29 mouse cellular contexts compared by ENCODE assay signal in the genomic region with DNA sequence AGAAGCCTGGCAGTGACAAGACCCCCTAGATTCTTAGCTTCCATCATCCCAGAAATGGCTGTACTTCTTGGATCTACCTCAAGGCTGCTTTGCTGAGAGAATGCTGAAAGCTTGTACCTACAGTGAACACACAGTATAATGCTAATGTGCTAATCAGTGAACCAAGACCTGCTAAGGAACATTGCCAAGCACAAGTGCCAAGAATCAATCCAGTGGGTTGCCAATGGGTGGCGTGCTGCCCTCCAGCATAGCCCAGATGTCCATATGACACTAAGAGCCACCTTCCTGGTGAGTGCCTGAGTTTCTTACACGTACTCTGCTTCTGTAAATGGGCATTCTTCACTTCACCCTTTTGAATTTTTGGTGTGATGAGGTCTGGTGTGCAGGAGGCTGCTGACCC. TPM values are rescaled to one million over a fixed set of nuclear protein-coding genes. Genes with fewer than 3 reads are reported as not detected.
DNase-seq lines count a peak whose midpoint lies in the region; ATAC-seq and TF ChIP-seq lines count a peak whose summit lies in the region.
"Had no signal": no experiment of that assay in that cellular context is flagged by ENCODE, and none has a peak within 500 bp of the region (broad histone marks: within the 10 kb centered on the region; RNA-seq: fewer than 3 reads in every experiment).

No protein-coding gene starts in this region.

- H3K9ac ChIP-seq in forebrain, embryonic 16.5 days (replicated peaks; ENCODE audit: low read depth, low read length): no peak overlapping the region
- H3K9ac ChIP-seq in kidney, embryonic 14.5 days (ENCODE audit: low read depth, low read length): no peak overlapping the region
- H3K9ac ChIP-seq: embryonic facial prominence, embryonic 13.5 days; forebrain, embryonic 15.5 days; limb, embryonic 13.5 days; liver, embryonic 12.5 days; neural tube, embryonic 13.5 days had no signal

- TF ChIP-seq CTCF in brain, embryonic 14.5 days (IDR thresholded peaks at IDR 0.05; ENCODE audit: borderline replicate concordance, extremely low read depth, insufficient read depth, insufficient read length): no peak

- H3K4me3 ChIP-seq in forebrain, embryonic 16.5 days (replicated peaks; ENCODE audit: low read length): no peak overlapping the region
- no peak overlapping the region for H3K4me3 ChIP-seq in forebrain, embryonic 10.5 days
- no peak overlapping the region for H3K4me3 ChIP-seq in kidney, embryonic 14.5 days (ENCODE audit: low read length)
- H3K4me3 ChIP-seq: embryonic facial prominence, embryonic 13.5 days; erythroblast, embryonic 14.5 days; forebrain, embryonic 15.5 days; limb, embryonic 13.5 days; liver, embryonic 12.5 days; neural tube, embryonic 13.5 days had no signal

- H3K4me1 ChIP-seq in forebrain, embryonic 16.5 days (replicated peaks; ENCODE audit: control insufficient read depth, insufficient read depth, low read length): no peaks in the 10 kb centered on the region
- H3K4me1 ChIP-seq in forebrain, embryonic 10.5 days: no peaks in the 10 kb centered on the region
- no peaks in the 10 kb centered on the region for H3K4me1 ChIP-seq in kidney, embryonic 14.5 days (ENCODE audit: control insufficient read depth, insufficient read depth, low read length)
- H3K4me1 ChIP-seq: embryonic facial prominence, embryonic 13.5 days; forebrain, embryonic 15.5 days; limb, embryonic 13.5 days; neural tube, embryonic 13.5 days had no signal

- H3K9me3 ChIP-seq in forebrain, embryonic 16.5 days (ENCODE audit: control insufficient read depth, low read length): no peaks in the 10 kb centered on the region
- H3K9me3 ChIP-seq in forebrain, embryonic 10.5 days: peaks cover 37% of the 10 kb centered on the region
- peaks cover 8% of the 10 kb centered on the region; the same call in 1 of the 2 replicates for H3K9me3 ChIP-seq in kidney, embryonic 14.5 days (ENCODE audit: control insufficient read depth, low read length)
- H3K9me3 ChIP-seq: forebrain, embryonic 15.5 days had no signal

- no peaks in the 10 kb centered on the region for H3K27me3 ChIP-seq in forebrain, embryonic 16.5 days (replicated peaks; ENCODE audit: control insufficient read depth, insufficient read depth, low read length)
- H3K27me3 ChIP-seq in forebrain, embryonic 10.5 days (ENCODE audit: poor library complexity, severe bottlenecking): no peaks in the 10 kb centered on the region
- no peaks in the 10 kb centered on the region for H3K27me3 ChIP-seq in kidney, embryonic 14.5 days (ENCODE audit: control insufficient read depth, insufficient read depth, low read length)
- H3K27me3 ChIP-seq: CH12.LX; embryonic facial prominence, embryonic 13.5 days; forebrain, embryonic 15.5 days; limb, embryonic 13.5 days; liver, embryonic 12.5 days; neural tube, embryonic 13.5 days had no signal

- 0 out of 2 replicates have a peak, but pooled peaks have one; percentile 31 for ATAC-seq in forebrain, embryonic 16.5 days
- no peak for ATAC-seq in kidney, embryonic 14.5 days (ENCODE audit: low FRiP score, low TSS enrichment)
- ATAC-seq in activated CD4-positive, CD25-positive, alpha-beta regulatory T cell, adult 4 months: no peak
- ATAC-seq: forebrain, embryonic 15.5 days; hindbrain, embryonic 16.5 days; intestine, embryonic 16.5 days; liver, embryonic 12.5 days had no signal

- H3K27ac ChIP-seq in forebrain, embryonic 16.5 days (ENCODE audit: low read length): no peak overlapping the region
- H3K27ac ChIP-seq in forebrain, embryonic 10.5 days: no peak overlapping the region
- H3K27ac ChIP-seq in kidney, embryonic 14.5 days (ENCODE audit: low read depth, low read length): no peak overlapping the region
- H3K27ac ChIP-seq: embryonic facial prominence, embryonic 13.5 days; forebrain, embryonic 15.5 days; limb, embryonic 13.5 days; liver, embryonic 12.5 days; neural tube, embryonic 13.5 days had no signal

- 68% methylated on average over 2 of the region's 2 CpGs for WGBS in forebrain, embryonic 16.5 days
- WGBS in forebrain, embryonic 10.5 days: 93% methylated on average over 2 of the region's 2 CpGs
- WGBS in kidney, embryonic 14.5 days: 95% methylated on average over 2 of the region's 2 CpGs

- no peak for DNase-seq in forebrain, embryonic 10.5 days (ENCODE audit: extremely low spot score, low spot score)
- DNase-seq in kidney, adult 9 months: peak; percentile 92
- DNase-seq in brain, embryonic 14.5 days (ENCODE audit: low read depth): peak; percentile 35
- peak; percentile 77 to 88 for DNase-seq in kidney, postnatal 36 days
- DNase-seq: adrenal gland, postnatal 14 days; B cell, adult 2 months; cerebellum, adult 11 months; cerebellum, postnatal 36 days; embryo, embryonic 11 days; gastrocnemius, postnatal 10 days; layer of hippocampus, postnatal 36 days; lung, adult 18-20 months; lung, postnatal 14 days; midbrain, embryonic 14.5 days; thymus, adult 18-20 months; thymus, postnatal 36 days had no signal

- H3K36me3 ChIP-seq in forebrain, embryonic 16.5 days (ENCODE audit: control insufficient read depth, insufficient read depth): peaks cover 3% of the 10 kb centered on the region; the same call in 1 of the 2 replicates
- peaks cover 90% of the 10 kb centered on the region for H3K36me3 ChIP-seq in forebrain, embryonic 10.5 days (replicated peaks)
- H3K36me3 ChIP-seq in kidney, embryonic 14.5 days (ENCODE audit: control insufficient read depth, insufficient read depth, low read length): peaks cover 45% of the 10 kb centered on the region

- H3K4me2 ChIP-seq in forebrain, embryonic 16.5 days (ENCODE audit: low read length): no peak overlapping the region
- no peak overlapping the region for H3K4me2 ChIP-seq in kidney, embryonic 14.5 days (replicated peaks; ENCODE audit: low read depth, low read length)
- H3K4me2 ChIP-seq: embryonic facial prominence, embryonic 13.5 days; forebrain, embryonic 15.5 days; heart, embryonic 11.5 days; limb, embryonic 13.5 days; liver, embryonic 12.5 days; neural tube, embryonic 13.5 days had no signal

- no peak for TF ChIP-seq POLR2A in brain, embryonic 14.5 days (IDR thresholded peaks at IDR 0.05; ENCODE audit: borderline replicate concordance, extremely low read depth, insufficient read depth, insufficient read length, poor library complexity, severe bottlenecking)

RNA-seq across cellular contexts. Expression of gene Tmppe, which starts 6.8 kb away (rescaled TPM):
- 7.0 and 9.2 TPM in 2 replicates for polyA plus RNA-seq in forebrain, embryonic 16.5 days (2015; fragmentation: Nextera tagmentation; extraction: Ambion mirVana)
- 10.1 and 10.7 TPM in 2 replicates for polyA plus RNA-seq in forebrain, embryonic 10.5 days (2016; fragmentation: Nextera tagmentation; extraction: Ambion mirVana)
- polyA plus RNA-seq in kidney, embryonic 14.5 days (2014; fragmentation: Nextera tagmentation; extraction: Ambion mirVana): 3.7 and 4.1 TPM in 2 replicates
- 3.2 and 4.9 TPM in 2 replicates for polyA plus RNA-seq in brain, embryonic 14.5 days (2012; rRNA removed)
- 10 to 100 TPM in 1 of 2 experiments, 1 to 10 TPM in 1; 9.1 to 14.3 TPM for polyA plus RNA-seq in activated CD4-positive, CD25-positive, alpha-beta regulatory T cell, adult 4 months (2017; shearing (Covaris generic))

RNA-seq across cellular contexts. Expression of gene Glb1, which starts 6.8 kb away (rescaled TPM):
- polyA plus RNA-seq in forebrain, embryonic 16.5 days (2015; fragmentation: Nextera tagmentation; extraction: Ambion mirVana): 23.3 and 23.4 TPM in 2 replicates
- polyA plus RNA-seq in forebrain, embryonic 10.5 days (2016; fragmentation: Nextera tagmentation; extraction: Ambion mirVana): 22.6 and 22.8 TPM in 2 replicates
- polyA plus RNA-seq in kidney, embryonic 14.5 days (2014; fragmentation: Nextera tagmentation; extraction: Ambion mirVana): 30.9 and 49.6 TPM in 2 replicates
- polyA plus RNA-seq in brain, embryonic 14.5 days (2012; rRNA removed): 25.3 and 27.4 TPM in 2 replicates
- 10 to 100 TPM; 32.1 to 32.4 TPM for polyA plus RNA-seq in activated CD4-positive, CD25-positive, alpha-beta regulatory T cell, adult 4 months (2017; shearing (Covaris generic))

RNA-seq across cellular contexts. Expression of gene Crtap, which starts 17.2 kb away (rescaled TPM):
- polyA plus RNA-seq in forebrain, embryonic 16.5 days (2015; fragmentation: Nextera tagmentation; extraction: Ambion mirVana): 19.9 and 22.8 TPM in 2 replicates
- polyA plus RNA-seq in forebrain, embryonic 10.5 days (2016; fragmentation: Nextera tagmentation; extraction: Ambion mirVana): 30.7 and 31.6 TPM in 2 replicates
- polyA plus RNA-seq in kidney, embryonic 14.5 days (2014; fragmentation: Nextera tagmentation; extraction: Ambion mirVana): 113 and 125 TPM in 2 replicates
- 26.2 and 32.6 TPM in 2 replicates for polyA plus RNA-seq in brain, embryonic 14.5 days (2012; rRNA removed)
- 1 to 10 TPM; 3.5 to 5.1 TPM for polyA plus RNA-seq in activated CD4-positive, CD25-positive, alpha-beta regulatory T cell, adult 4 months (2017; shearing (Covaris generic))
